Mouse (Mus musculus): Measurements from ENCODE around the gene Syne1. TPM values are rescaled to one million over a fixed set of nuclear protein-coding genes. Genes with fewer than 3 reads are reported as not detected.

Gene Syne1
- polyA plus RNA-seq, 1 experiment: 52.0 TPM

- Histone ChIP-seq H3K4me3 (replicated peaks; ENCODE audit: extremely low read depth, low read depth, low read length) (no peak overlapping the region), H3K4me1 (ENCODE audit: control insufficient read depth, insufficient read depth, low read length) (no peaks in the 10 kb centered on the region)
- TF ChIP-seq POLR2A (IDR thresholded peaks at IDR 0.05; ENCODE audit: borderline replicate concordance, extremely low read depth, low read depth, low read length): no peak
- no peak for TF ChIP-seq CTCF (IDR thresholded peaks at IDR 0.05; ENCODE audit: insufficient read depth, low read length)
- 67% methylated on average over 15 of the region's 15 CpGs for WGBS
- no peak for DNase-seq
These were observed 518.9 kb downstream of the Syne1 start for GRCm38 (mm10) chr10:5032192-5033048.

GRCm38 (mm10) chr10:5029883-5030282 lies 521.4 kb downstream of the Syne1 start:
- TF ChIP-seq CTCF (IDR thresholded peaks at IDR 0.05; ENCODE audit: insufficient read depth, low read length) (no peak), POLR2A (IDR thresholded peaks at IDR 0.05; ENCODE audit: borderline replicate concordance, extremely low read depth, low read depth, low read length) (no peak)
- no peaks in the 10 kb centered on the region for H3K4me1 ChIP-seq (ENCODE audit: control insufficient read depth, insufficient read depth, low read length)

GRCm38 (mm10) chr10:5029161-5029560 lies 522.1 kb downstream of the Syne1 start:
- 79% methylated on average over 2 of the region's 2 CpGs for WGBS
- TF ChIP-seq POLR2A (IDR thresholded peaks at IDR 0.05; ENCODE audit: borderline replicate concordance, extremely low read depth, low read depth, low read length) (no peak), CTCF (IDR thresholded peaks at IDR 0.05; ENCODE audit: insufficient read depth, low read length) (no peak)
- no peaks in the 10 kb centered on the region for H3K4me1 ChIP-seq (ENCODE audit: control insufficient read depth, insufficient read depth, low read length)
- no peak overlapping the region for H3K4me3 ChIP-seq (replicated peaks; ENCODE audit: extremely low read depth, low read depth, low read length)
- DNase-seq: no peak

More at GRCm38 (mm10) chr10:5029883-5030282, 521.4 kb downstream of the Syne1 start:
- DNase-seq: no peak
- H3K4me3 ChIP-seq (replicated peaks; ENCODE audit: extremely low read depth, low read depth, low read length): no peak overlapping the region
- WGBS: 91% methylated on average over 1 of the region's 1 CpGs

GRCm38 (mm10) chr10:5028301-5028700 lies 523.0 kb downstream of the Syne1 start:
- no peak for DNase-seq
- no peak for TF ChIP-seq POLR2A (IDR thresholded peaks at IDR 0.05; ENCODE audit: borderline replicate concordance, extremely low read depth, low read depth, low read length)
- TF ChIP-seq CTCF (IDR thresholded peaks at IDR 0.05; ENCODE audit: insufficient read depth, low read length): no peak
- no peak overlapping the region for H3K4me3 ChIP-seq (replicated peaks; ENCODE audit: extremely low read depth, low read depth, low read length)
- WGBS: 85% methylated on average over 9 of the region's 9 CpGs
- H3K4me1 ChIP-seq (ENCODE audit: control insufficient read depth, insufficient read depth, low read length): no peaks in the 10 kb centered on the region

- H3K4me3 ChIP-seq (replicated peaks; ENCODE audit: extremely low read depth, low read depth, low read length): no peak overlapping the region
- no peaks in the 10 kb centered on the region for H3K4me1 ChIP-seq (ENCODE audit: control insufficient read depth, insufficient read depth, low read length)
- DNase-seq: no peak
- 92% methylated on average over 1 of the region's 1 CpGs for WGBS
- no peak for TF ChIP-seq CTCF (IDR thresholded peaks at IDR 0.05; ENCODE audit: insufficient read depth, low read length)
- TF ChIP-seq POLR2A (IDR thresholded peaks at IDR 0.05; ENCODE audit: borderline replicate concordance, extremely low read depth, low read depth, low read length): no peak
These were observed 524.1 kb downstream of the Syne1 start for GRCm38 (mm10) chr10:5027208-5027607.

- WGBS: 90% methylated on average over 4 of the region's 4 CpGs
- no peak for DNase-seq
- Histone ChIP-seq H3K4me1 (ENCODE audit: control insufficient read depth, insufficient read depth, low read length) (no peaks in the 10 kb centered on the region), H3K4me3 (replicated peaks; ENCODE audit: extremely low read depth, low read depth, low read length) (no peak overlapping the region)
- TF ChIP-seq POLR2A (IDR thresholded peaks at IDR 0.05; ENCODE audit: borderline replicate concordance, extremely low read depth, low read depth, low read length): no peak
- no peak for TF ChIP-seq CTCF (IDR thresholded peaks at IDR 0.05; ENCODE audit: insufficient read depth, low read length)
These were observed 525.4 kb downstream of the Syne1 start for GRCm38 (mm10) chr10:5025906-5026305.

- 60% methylated on average over 1 of the region's 1 CpGs for WGBS
- TF ChIP-seq CTCF (IDR thresholded peaks at IDR 0.05; ENCODE audit: insufficient read depth, low read length) (no peak), POLR2A (IDR thresholded peaks at IDR 0.05; ENCODE audit: borderline replicate concordance, extremely low read depth, low read depth, low read length) (no peak)
- H3K4me1 ChIP-seq (ENCODE audit: control insufficient read depth, insufficient read depth, low read length): no peaks in the 10 kb centered on the region
- no peak for DNase-seq
- no peak overlapping the region for H3K4me3 ChIP-seq (replicated peaks; ENCODE audit: extremely low read depth, low read depth, low read length)
These were observed 534.1 kb downstream of the Syne1 start for GRCm38 (mm10) chr10:5017148-5017547.

- TF ChIP-seq CTCF (IDR thresholded peaks at IDR 0.05; ENCODE audit: insufficient read depth, low read length) (no peak), POLR2A (IDR thresholded peaks at IDR 0.05; ENCODE audit: borderline replicate concordance, extremely low read depth, low read depth, low read length) (no peak)
- no peak for DNase-seq
- 76% methylated on average over 1 of the region's 1 CpGs for WGBS
- no peaks in the 10 kb centered on the region for H3K4me1 ChIP-seq (ENCODE audit: control insufficient read depth, insufficient read depth, low read length)
- H3K4me3 ChIP-seq (replicated peaks; ENCODE audit: extremely low read depth, low read depth, low read length): no peak overlapping the region
These were observed 536.3 kb downstream of the Syne1 start for GRCm38 (mm10) chr10:5014976-5015375.

GRCm38 (mm10) chr10:5012004-5012403 lies 539.3 kb downstream of the Syne1 start:
- TF ChIP-seq POLR2A (IDR thresholded peaks at IDR 0.05; ENCODE audit: borderline replicate concordance, extremely low read depth, low read depth, low read length) (no peak), CTCF (IDR thresholded peaks at IDR 0.05; ENCODE audit: insufficient read depth, low read length) (no peak)
- H3K4me1 ChIP-seq (ENCODE audit: control insufficient read depth, insufficient read depth, low read length): no peaks in the 10 kb centered on the region
- DNase-seq: no peak
- H3K4me3 ChIP-seq (replicated peaks; ENCODE audit: extremely low read depth, low read depth, low read length): no peak overlapping the region

GRCm38 (mm10) chr10:5008795-5009366 lies 542.4 kb downstream of the Syne1 start:
- Histone ChIP-seq H3K4me3 (replicated peaks; ENCODE audit: extremely low read depth, low read depth, low read length) (no peak overlapping the region), H3K4me1 (ENCODE audit: control insufficient read depth, insufficient read depth, low read length) (no peaks in the 10 kb centered on the region)
- WGBS: 82% methylated on average over 8 of the region's 8 CpGs
- no peak for DNase-seq
- TF ChIP-seq POLR2A (IDR thresholded peaks at IDR 0.05; ENCODE audit: borderline replicate concordance, extremely low read depth, low read depth, low read length) (no peak), CTCF (IDR thresholded peaks at IDR 0.05; ENCODE audit: insufficient read depth, low read length) (no peak)
